Mouse (Mus musculus): ENCODE results near the gene Taar7b.

GRCm38 (mm10) chr10:23959071-23959470, 40.7 kb upstream of the Taar7b start:
- TF ChIP-seq GATA1 (IDR thresholded peaks at IDR 0.05; ENCODE audit: low read length) (no peak), TAL1 (IDR thresholded peaks at IDR 0.05; ENCODE audit: low read length) (no peak)
